Mouse (Mus musculus): Measurements from ENCODE around the gene Fam117a. TPM values are rescaled to one million over a fixed set of nuclear protein-coding genes. Genes with fewer than 3 reads are reported as not detected.

Fam117a gene
- total RNA-seq, 2 experiments from 2014 or later, result 3.5 to 4.3 TPM

GRCm38 (mm10) chr11:95330662-95331061 is 6.2 kb upstream of the Fam117a start:
- no peak for DNase-seq (ENCODE audit: low spot score in 2 of 2)

DNA sequence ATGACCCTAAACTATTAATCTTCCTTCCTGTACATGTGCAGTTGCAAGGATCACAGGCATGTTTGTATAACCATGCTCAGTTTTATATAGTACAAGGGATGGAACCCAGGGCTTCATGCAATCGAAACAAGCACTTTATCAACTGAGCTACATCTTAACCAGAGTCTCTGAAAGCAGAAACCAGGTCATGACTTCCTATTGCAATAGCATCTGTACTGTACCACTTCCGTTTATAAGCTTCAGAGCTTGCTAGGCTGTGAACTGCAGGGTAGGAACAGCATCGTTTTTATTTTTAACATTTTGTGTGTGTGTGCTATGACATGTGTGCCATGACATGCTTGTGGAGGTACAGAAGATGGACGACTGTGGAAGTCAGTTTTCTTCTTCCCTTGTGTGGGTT is 3.6 kb upstream of the Fam117a start:
- no peak for DNase-seq (ENCODE audit: low spot score in 2 of 2)

GRCm38 (mm10) chr11:95333805-95334204 is 3.0 kb upstream of the Fam117a start:
- no peak for DNase-seq (ENCODE audit: low spot score in 2 of 2)

- no peak for DNase-seq (ENCODE audit: low spot score in 2 of 2)
Measured at GRCm38 (mm10) chr11:95334448-95335060, 2.3 kb upstream of the Fam117a start.

- peak; percentile 23 to 39 for DNase-seq (ENCODE audit: low spot score in 2 of 2)
Measured at GRCm38 (mm10) chr11:95337129-95337813, 453 bp downstream of the Fam117a start.

DNA sequence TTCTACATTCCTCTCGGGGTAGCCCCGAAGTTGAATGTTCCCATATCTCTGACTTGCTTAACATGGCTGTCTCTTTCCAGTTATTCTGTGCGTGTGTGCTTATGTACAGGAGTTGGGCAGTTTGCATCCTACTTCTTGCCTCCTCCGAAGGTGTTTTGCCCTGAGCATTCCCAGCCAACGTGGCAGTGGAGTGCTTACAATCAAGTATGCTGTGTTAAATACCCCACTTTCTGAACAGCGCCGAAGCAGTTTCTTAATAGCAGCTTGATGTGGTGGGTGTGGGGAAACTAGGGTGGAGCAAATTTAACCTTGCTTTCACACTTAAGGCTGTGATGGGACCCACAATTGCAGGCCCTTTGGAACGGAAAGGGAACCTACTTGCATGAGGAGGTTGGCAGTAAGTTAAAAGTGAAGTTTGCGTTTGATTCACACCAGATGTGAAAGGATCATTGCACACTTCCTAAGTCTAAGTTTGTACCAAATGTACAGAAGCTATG is 1.1 kb downstream of the Fam117a start:
- no peak for DNase-seq (ENCODE audit: low spot score in 2 of 2)

DNA sequence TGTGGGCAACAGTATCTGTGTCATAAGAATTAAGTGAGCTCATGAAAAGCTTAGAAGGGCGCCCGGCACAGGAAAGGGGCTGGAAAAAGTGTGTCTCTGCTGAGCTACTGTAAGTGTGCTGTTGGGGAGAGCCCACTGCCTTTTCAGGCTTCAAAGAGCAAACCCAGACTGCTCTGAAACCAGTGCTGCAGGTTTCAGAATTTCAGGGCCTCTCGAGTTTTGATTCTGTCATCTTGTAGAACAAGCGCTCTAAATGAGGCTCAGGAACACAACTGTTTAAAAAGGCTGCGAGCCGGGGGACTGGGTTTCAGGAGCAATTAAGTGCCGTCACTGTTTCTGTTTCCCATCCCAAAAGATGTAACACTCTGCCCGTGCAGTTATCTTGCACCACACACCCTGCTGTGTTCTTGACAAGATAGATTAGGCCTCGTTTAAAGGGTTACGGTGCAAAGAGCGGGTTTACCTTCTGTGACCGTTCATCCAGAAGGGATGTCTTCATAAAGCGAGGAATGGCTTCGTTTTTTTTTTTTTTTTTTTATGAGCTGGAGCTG is 2.7 kb downstream of the Fam117a start:
- DNase-seq (ENCODE audit: low spot score in 2 of 2), result no peak

GRCm38 (mm10) chr11:95340259-95340658 is 3.4 kb downstream of the Fam117a start:
- DNase-seq (ENCODE audit: low spot score in 2 of 2), result no peak

- no peak for DNase-seq (ENCODE audit: low spot score in 2 of 2)
Measured at GRCm38 (mm10) chr11:95340664-95341063, 3.8 kb downstream of the Fam117a start.

- DNase-seq (ENCODE audit: low spot score in 2 of 2), result no peak
Measured at GRCm38 (mm10) chr11:95343180-95343579, 6.4 kb downstream of the Fam117a start.

DNA sequence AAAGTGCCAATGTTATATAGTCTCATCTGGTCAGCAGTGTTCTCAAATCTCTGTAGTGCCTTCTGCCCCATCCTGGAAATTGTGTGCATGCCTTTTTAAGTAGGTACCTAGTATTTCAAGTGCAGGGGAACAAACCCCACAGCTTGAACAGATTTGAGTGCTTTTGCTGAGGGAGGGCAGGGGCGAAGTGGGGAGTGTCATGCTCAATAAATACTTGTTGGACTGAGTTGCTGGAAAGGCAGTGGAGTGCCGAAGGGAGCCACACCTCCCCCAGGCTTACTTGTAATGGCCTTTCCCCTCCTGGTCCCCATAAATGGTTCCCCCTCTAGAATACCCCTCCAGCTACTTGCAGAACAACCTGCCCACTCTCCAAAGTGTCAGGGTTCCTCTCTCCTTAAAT is 7.4 kb downstream of the Fam117a start:
- no peak for DNase-seq (ENCODE audit: low spot score in 2 of 2)

DNA sequence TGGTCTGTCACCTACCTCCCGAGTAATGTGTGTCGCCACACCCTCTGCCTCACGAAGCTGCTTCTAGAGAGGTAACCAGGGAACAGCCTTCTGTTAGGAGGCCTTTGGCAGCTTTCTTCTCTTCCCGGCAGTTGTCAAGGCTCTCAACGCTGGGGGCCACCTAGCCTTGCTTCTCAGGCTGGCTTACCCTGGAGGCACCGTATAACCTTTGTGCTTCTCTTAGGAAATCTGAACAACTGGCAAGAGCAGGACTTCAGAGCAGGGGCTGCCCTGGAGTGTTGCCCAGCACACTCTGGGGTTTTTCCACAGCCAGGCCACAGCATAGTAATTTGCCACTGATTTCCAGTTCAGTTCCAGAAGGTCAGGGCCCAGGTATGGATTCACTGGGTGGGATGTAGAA is 13.5 kb downstream of the Fam117a start:
- DNase-seq (ENCODE audit: low spot score in 2 of 2), result no peak

GRCm38 (mm10) chr11:95350960-95351359 is 14.1 kb downstream of the Fam117a start:
- DNase-seq (ENCODE audit: low spot score in 2 of 2), result no peak

DNA sequence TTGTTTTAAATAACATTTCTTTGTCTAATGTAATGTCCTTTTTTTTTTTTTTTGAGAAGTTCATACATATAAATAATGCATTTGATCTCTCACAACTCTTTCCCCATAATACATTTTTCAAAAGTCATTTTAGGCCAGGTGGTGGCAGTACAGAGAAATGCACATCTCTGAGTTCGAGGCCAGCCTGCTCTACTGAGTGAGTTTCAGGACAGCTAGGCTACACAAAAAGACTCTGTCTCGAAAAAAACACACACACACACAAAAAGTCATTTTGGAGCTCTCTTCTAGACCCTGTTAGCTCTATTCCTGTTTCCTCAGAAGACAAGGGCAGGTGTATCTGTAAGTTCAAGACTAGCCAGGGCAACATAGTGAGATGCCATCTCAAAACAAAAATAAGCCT is 15.9 kb downstream of the Fam117a start:
- no peak for DNase-seq (ENCODE audit: low spot score in 2 of 2)

DNA sequence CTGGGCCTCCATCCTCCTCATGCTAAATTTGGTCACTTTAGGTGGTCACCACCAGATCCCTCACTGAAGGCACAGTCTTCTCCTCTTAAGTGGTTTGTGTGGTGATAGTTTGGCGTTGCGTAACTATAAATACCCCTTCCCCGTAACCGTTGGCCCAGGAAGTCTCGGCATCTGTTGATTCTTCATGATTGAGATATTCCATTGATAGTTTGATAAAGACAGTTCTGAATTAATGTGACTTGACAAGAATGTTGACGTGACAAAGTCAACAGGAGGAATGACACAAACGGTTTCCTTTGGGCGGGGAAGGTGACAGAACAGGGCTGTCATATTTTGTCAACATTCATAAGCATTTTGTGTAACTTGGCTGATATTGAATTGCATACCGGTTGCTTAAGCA is 16.4 kb downstream of the Fam117a start:
- DNase-seq (ENCODE audit: low spot score in 2 of 2), result no peak

- DNase-seq (ENCODE audit: low spot score in 2 of 2), result no peak
Measured at GRCm38 (mm10) chr11:95354228-95354944, 17.6 kb downstream of the Fam117a start.

DNA sequence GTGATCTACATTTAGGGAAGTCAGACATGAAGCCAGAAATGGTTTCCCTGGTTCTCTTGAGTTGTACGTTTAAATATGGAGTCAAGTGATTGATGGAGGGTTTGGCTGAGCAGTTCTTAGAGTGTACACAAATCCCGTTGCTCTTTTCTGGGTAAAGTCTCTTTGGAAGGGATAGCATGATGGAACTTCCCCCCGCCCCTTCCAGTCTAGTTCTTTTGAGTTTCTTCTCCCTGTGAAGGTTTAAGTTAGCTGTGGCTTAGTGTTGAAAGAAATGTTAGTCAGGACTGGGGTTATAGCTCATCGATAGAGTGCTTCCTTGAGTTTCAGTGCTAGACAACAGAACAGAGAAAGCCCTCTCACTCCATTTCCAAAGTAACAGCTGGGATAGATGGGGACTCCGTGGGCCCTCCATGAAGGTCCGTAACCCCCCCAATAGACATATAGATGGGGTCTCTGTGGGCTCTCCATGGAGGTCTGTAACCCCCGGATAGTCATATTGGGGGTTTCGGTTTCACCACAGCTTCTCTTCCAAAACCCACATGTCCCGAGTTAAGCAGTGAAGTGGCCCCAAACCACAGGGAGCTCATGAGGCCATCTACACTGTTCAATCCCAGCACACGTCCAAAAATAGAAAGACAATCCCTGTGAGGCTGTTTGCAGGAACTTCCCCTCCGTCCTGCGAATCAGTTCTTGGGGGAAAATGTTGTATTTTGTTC is 18.3 kb downstream of the Fam117a start:
- no peak for DNase-seq (ENCODE audit: low spot score in 2 of 2)

- DNase-seq (ENCODE audit: low spot score in 2 of 2), result no peak
Measured at GRCm38 (mm10) chr11:95355661-95356011, 18.8 kb downstream of the Fam117a start.

GRCm38 (mm10) chr11:95356039-95356438 is 19.2 kb downstream of the Fam117a start:
- DNase-seq (ENCODE audit: low spot score in 2 of 2), result no peak

GRCm38 (mm10) chr11:95356469-95357273 is 19.9 kb downstream of the Fam117a start:
- peak in 1 of 2 experiments; percentile 29 for DNase-seq (ENCODE audit: low spot score in 2 of 2)

Data from left cerebral cortex, adult 18-20 months (tissue).